Mouse (Mus musculus): ENCODE measurements around the gene Acvr1b.

Gene Acvr1b

GRCm38 (mm10) chr15:101176795-101177691 lies 3.2 kb downstream of the Acvr1b start:
- DNase-seq, result peak; percentile 77

GRCm38 (mm10) chr15:101180363-101181105 lies 6.7 kb downstream of the Acvr1b start:
- DNase-seq, result no peak

GRCm38 (mm10) chr15:101181106-101181466 lies 7.2 kb downstream of the Acvr1b start:
- no peak for DNase-seq

- no peak for DNase-seq
Measured at GRCm38 (mm10) chr15:101181500-101181899, 7.6 kb downstream of the Acvr1b start.

- no peak for DNase-seq
Measured at GRCm38 (mm10) chr15:101182676-101183075, 8.8 kb downstream of the Acvr1b start.

- no peak for DNase-seq
Measured at GRCm38 (mm10) chr15:101184300-101184699, 10.4 kb downstream of the Acvr1b start.

GRCm38 (mm10) chr15:101185549-101185948 lies 11.7 kb downstream of the Acvr1b start:
- DNase-seq, result no peak

- DNase-seq, result no peak
Measured at GRCm38 (mm10) chr15:101187907-101188306, 14.0 kb downstream of the Acvr1b start.

GRCm38 (mm10) chr15:101189981-101190761 lies 16.3 kb downstream of the Acvr1b start:
- DNase-seq, result no peak

- no peak for DNase-seq
Measured at GRCm38 (mm10) chr15:101190762-101191150, 16.9 kb downstream of the Acvr1b start.

- DNase-seq, result no peak
Measured at GRCm38 (mm10) chr15:101191459-101192259, 17.8 kb downstream of the Acvr1b start.

GRCm38 (mm10) chr15:101192260-101192640 lies 18.4 kb downstream of the Acvr1b start:
- DNase-seq, result no peak

- DNase-seq, result no peak
Measured at GRCm38 (mm10) chr15:101192651-101193050, 18.8 kb downstream of the Acvr1b start.

GRCm38 (mm10) chr15:101193971-101194370 lies 20.1 kb downstream of the Acvr1b start:
- DNase-seq, result no peak

GRCm38 (mm10) chr15:101194951-101195823 lies 21.3 kb downstream of the Acvr1b start:
- no peak for DNase-seq

GRCm38 (mm10) chr15:101196079-101196795 lies 22.4 kb downstream of the Acvr1b start:
- DNase-seq, result no peak

GRCm38 (mm10) chr15:101196961-101197360 lies 23.1 kb downstream of the Acvr1b start:
- no peak for DNase-seq

- DNase-seq, result no peak
Measured at GRCm38 (mm10) chr15:101197497-101198179, 23.8 kb downstream of the Acvr1b start.

GRCm38 (mm10) chr15:101198218-101198617 lies 24.4 kb downstream of the Acvr1b start:
- peak; percentile 78 for DNase-seq

GRCm38 (mm10) chr15:101198850-101199249 lies 25.0 kb downstream of the Acvr1b start:
- DNase-seq, result no peak
